Mouse (Mus musculus) MEL (cell line): ENCODE data around the gene Tshz2.

Experiments used
- CHD2 ChIP-seq: IDR thresholded peaks from 2 replicates; pipeline ENCODE4 v1.6.1; 2011; ENCODE audit warnings: low read length, improper control_type of control experiment
- CTCF ChIP-seq, 3 experiments: IDR thresholded peaks in 2 of 3; conservative IDR thresholded peaks in 1 of 3; 2 replicates each; pipeline ENCODE4 v1.5.1; 2011 to 2012; ENCODE audit warnings: low read length in 3 of 3, low read depth in 2 of 3, mild to moderate bottlenecking in 2 of 3, improper control_type of control experiment in 1 of 3, inconsistent platforms in 1 of 3, mixed read lengths in 1 of 3, moderate library complexity in 1 of 3; ENCODE audit not compliant: control insufficient read depth in 1 of 3, insufficient read depth in 1 of 3, poor library complexity in 1 of 3, severe bottlenecking in 1 of 3
- KAT2A ChIP-seq: conservative IDR thresholded peaks from 2 replicates; pipeline ENCODE4 v1.6.1; 2012; ENCODE audit warnings: low read depth, low read length, improper control_type of control experiment, inconsistent platforms
- POLR2A ChIP-seq, 2 experiments: IDR thresholded peaks; 2 replicates each; pipeline ENCODE4 v1.6.1; 2011 to 2012; ENCODE audit warnings: low read length in 2 of 2, mild to moderate bottlenecking in 2 of 2, control low read depth in 1 of 2, improper control_type of control experiment in 1 of 2, low read depth in 1 of 2, moderate library complexity in 1 of 2; ENCODE audit not compliant: control insufficient read depth in 1 of 2, insufficient read depth in 1 of 2, poor library complexity in 1 of 2
- USF2 ChIP-seq, 2 experiments: IDR thresholded peaks; 2 replicates each; pipeline ENCODE4 v1.6.1; 2011 to 2012; ENCODE audit warnings: improper control_type of control experiment in 2 of 2, low read length in 2 of 2, borderline replicate concordance in 1 of 2, inconsistent platforms in 1 of 2, low read depth in 1 of 2, mild to moderate bottlenecking in 1 of 2; ENCODE audit not compliant: insufficient read depth in 1 of 2
- ZMIZ1 ChIP-seq: IDR thresholded peaks from 2 replicates; pipeline ENCODE4 v1.6.1; 2012; ENCODE audit warnings: low read depth, mild to moderate bottlenecking, inconsistent platforms, low read length, improper control_type of control experiment, moderate library complexity

DNA sequence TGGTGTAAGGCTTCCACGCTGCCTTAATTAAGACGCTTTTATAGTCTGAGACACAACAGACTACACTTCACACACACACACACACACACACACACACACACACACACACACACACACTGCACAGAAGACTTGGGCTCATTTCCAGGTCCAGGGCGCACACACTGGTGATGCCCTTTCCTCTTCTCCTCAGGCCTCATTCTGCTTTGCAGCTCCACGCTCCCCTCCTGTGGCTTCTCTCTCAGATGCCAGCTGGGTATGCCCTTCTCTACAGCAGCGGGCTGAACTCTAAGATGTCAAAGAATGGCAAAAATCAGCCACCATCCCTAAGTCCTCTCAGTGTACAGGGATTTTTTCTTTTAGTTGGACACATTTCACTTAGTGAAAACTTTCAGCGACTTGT, 41.0 kb downstream of the Tshz2 start:
- TF ChIP-seq POLR2A (IDR thresholded peaks at IDR 0.05; ENCODE audit: control insufficient read depth in 1 of 2, insufficient read depth in 1 of 2, low read depth in 1 of 2, low read length in 2 of 2, poor library complexity in 1 of 2), result no peak
- TF ChIP-seq CTCF (IDR thresholded peaks at IDR 0.05 in 2 of 3, conservative IDR thresholded peaks at IDR 0.05 in 1 of 3; ENCODE audit: control insufficient read depth in 1 of 3, insufficient read depth in 1 of 3, low read depth in 2 of 3, low read length in 3 of 3, poor library complexity in 1 of 3, severe bottlenecking in 1 of 3), result no peak
- TF ChIP-seq CHD2, result no peak
- TF ChIP-seq KAT2A, result no peak
- no peak for TF ChIP-seq USF2 (IDR thresholded peaks at IDR 0.05; ENCODE audit: borderline replicate concordance in 1 of 2, insufficient read depth in 1 of 2, low read depth in 1 of 2, low read length in 2 of 2)
- no peak for TF ChIP-seq ZMIZ1
